Mouse (Mus musculus): ENCODE results near the gene Slc13a1. TPM values are rescaled to one million over a fixed set of nuclear protein-coding genes. Genes with fewer than 3 reads are reported as not detected.
"Not testable (repeated sequence)": the region's sequence is repeated elsewhere in the genome, so short reads cannot be mapped to it uniquely, and the experiment has no call there.

The Slc13a1 gene
- total RNA-seq (2014; rRNA removed) (not detected in 2 replicates), polyA plus RNA-seq (2015; fragmentation: Nextera tagmentation; extraction: Ambion mirVana) (0.06 and 0.22 TPM in 2 replicates)

DNA sequence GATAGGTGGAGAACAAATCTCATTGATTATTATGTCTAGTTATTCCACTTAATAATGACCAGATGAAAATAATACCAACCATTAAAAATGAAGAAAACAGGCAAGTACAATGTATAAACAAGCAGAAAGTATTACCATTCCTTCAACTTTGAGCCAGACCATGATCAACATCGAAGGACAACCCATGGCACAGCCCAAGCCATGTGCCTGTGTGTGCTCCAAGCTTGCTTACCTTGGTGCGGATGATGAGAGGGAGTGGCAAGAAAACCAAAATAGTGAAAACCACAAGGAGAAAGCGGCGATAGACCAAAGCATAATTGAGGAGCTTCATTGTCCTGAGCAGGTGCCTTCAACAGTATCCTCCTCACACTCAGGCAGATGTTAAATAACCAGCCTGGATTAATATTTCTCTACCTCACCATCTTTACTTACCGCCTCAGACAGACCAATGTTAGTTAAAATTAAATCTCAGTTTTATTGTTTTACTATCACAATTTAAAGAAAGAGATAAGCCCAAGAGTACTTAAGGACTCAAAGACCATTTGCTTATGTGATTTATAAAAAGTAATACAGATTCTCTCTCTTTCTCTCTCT, at the start of gene Slc13a1:
TSS of gene Slc13a1 (minus strand) at position 359 of the 594 bp plus-strand sequence.
- no peak within 1 kb of the TSS for H3K27ac ChIP-seq (ENCODE audit: low read depth, low read length)
- H3K36me3 ChIP-seq (ENCODE audit: insufficient read depth, low read length) = no peaks in the 10 kb centered on the region
- no peak within 1 kb of the TSS for H3K9ac ChIP-seq (replicated peaks; ENCODE audit: low read length, poor library complexity, severe bottlenecking)
- no peak within 1 kb of the TSS for H3K4me2 ChIP-seq (ENCODE audit: low read depth, low read length, poor library complexity, severe bottlenecking)
- H3K27me3 ChIP-seq (ENCODE audit: insufficient read depth, low read length) = no peaks in the 10 kb centered on the region
- ATAC-seq (ENCODE audit: low FRiP score) = no peak
- H3K4me3 ChIP-seq (ENCODE audit: low read depth, low read length) = no peak within 1 kb of the TSS
- no peaks in the 10 kb centered on the region for H3K9me3 ChIP-seq (ENCODE audit: low read length)
- no peaks in the 10 kb centered on the region for H3K4me1 ChIP-seq (ENCODE audit: insufficient read depth, low read length)
- no peak for DNase-seq (ENCODE audit: low spot score)
- no peak for TF ChIP-seq CTCF (IDR thresholded peaks at IDR 0.05)
- WGBS = 95% methylated on average over 5 of the region's 5 CpGs

DNA sequence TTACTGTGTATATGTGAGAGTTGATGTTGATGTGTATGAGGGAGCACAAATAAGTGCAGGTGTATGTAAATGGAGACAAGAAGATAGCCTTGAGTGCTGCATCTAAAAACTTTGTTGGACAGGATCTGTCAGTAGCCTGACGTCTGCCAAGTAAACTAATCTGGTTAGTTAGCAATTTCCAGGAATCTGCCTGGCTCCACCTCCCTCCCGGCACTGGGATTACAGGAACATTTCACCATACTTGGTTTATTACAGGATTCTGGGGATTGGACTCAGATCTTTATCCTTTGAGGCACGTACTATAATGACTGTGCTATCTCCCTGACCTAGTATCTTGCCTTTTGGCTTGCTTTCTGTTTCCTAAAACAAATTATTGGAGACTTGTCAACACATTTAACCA, 40.0 kb upstream of the Slc13a1 start:
- DNase-seq (ENCODE audit: low spot score) = no peak
- 82% methylated on average over 3 of the region's 3 CpGs for WGBS
- Histone ChIP-seq H3K4me1 (ENCODE audit: insufficient read depth, low read length) (no peaks in the 10 kb centered on the region), H3K27ac (ENCODE audit: low read depth, low read length) (no peak overlapping the region), H3K36me3 (ENCODE audit: insufficient read depth, low read length) (no peaks in the 10 kb centered on the region), H3K9ac (replicated peaks; ENCODE audit: low read length, poor library complexity, severe bottlenecking) (no peak overlapping the region), H3K27me3 (ENCODE audit: insufficient read depth, low read length) (no peaks in the 10 kb centered on the region), H3K4me2 (ENCODE audit: low read depth, low read length, poor library complexity, severe bottlenecking) (no peak overlapping the region), H3K9me3 (ENCODE audit: low read length) (no peaks in the 10 kb centered on the region), H3K4me3 (ENCODE audit: low read depth, low read length) (no peak overlapping the region)
- ATAC-seq (ENCODE audit: low FRiP score) = no peak
- TF ChIP-seq CTCF (IDR thresholded peaks at IDR 0.05) = no peak

DNA sequence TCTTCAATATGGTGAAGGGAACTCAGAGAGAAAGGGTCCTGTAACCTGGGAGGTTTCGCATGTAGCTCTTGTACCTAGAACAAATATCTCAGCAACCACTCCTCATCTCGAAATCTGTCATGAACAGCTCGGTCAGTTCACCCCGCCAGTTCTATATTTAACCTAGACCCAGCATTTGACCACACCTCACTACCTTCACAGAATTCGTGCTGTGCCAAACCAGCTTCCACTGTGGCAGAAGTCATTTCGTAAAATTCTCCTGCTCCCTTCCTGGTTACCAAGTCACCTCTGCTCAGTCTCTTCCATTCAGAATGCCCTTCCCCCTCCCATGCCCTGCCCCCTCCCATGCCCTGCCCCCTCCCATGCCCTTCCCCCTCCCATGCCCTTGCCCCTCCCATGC, 34.3 kb upstream of the Slc13a1 start:
- Histone ChIP-seq H3K36me3 (ENCODE audit: insufficient read depth, low read length) (no peaks in the 10 kb centered on the region), H3K9me3 (ENCODE audit: low read length) (no peaks in the 10 kb centered on the region), H3K27me3 (ENCODE audit: insufficient read depth, low read length) (no peaks in the 10 kb centered on the region), H3K4me3 (ENCODE audit: low read depth, low read length) (no peak overlapping the region), H3K4me1 (ENCODE audit: insufficient read depth, low read length) (no peaks in the 10 kb centered on the region), H3K27ac (ENCODE audit: low read depth, low read length) (no peak overlapping the region), H3K9ac (replicated peaks; ENCODE audit: low read length, poor library complexity, severe bottlenecking) (no peak overlapping the region), H3K4me2 (ENCODE audit: low read depth, low read length, poor library complexity, severe bottlenecking) (no peak overlapping the region)
- WGBS = 93% methylated on average over 6 of the region's 6 CpGs
- TF ChIP-seq CTCF (IDR thresholded peaks at IDR 0.05) = no peak
- ATAC-seq (ENCODE audit: low FRiP score) (no peak), DNase-seq (ENCODE audit: low spot score) (no peak)

DNA sequence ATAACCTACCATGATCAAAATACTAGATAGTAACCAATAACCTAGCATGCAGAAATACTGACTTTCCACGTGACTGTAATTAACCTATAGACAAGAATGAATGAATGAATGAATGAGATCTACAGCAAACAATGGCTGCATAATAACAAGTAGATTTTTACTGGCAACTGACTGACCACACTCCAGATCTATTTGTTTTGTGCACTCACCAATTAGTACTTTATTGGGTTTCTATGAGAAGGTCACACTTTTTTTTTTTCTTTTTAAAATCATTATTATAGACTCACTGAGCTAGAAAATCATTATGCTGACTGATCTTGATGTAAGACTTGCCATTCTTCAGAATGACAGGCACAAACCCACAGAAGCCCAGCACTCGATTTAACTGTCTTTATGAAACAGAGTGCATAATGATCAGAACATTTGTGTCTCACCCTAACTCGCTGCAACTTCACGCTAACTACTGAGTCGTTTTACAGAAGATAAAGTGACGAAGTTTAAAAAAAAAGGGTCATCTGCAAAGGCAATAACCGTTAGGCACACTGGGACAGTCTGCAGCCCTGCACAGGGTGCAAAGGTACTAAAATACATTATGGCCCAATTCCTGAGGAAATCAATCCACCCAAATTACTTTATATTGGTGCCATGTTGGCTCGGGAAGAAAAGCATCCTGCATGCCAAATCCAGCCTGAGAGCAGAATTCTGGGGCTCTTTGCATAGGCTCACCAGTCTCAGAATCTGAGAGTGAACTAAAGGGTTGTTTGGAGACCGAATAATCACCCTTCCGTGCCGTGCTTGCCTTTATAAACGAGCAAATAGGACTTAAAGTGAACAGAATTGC, 33.0 kb upstream of the Slc13a1 start:
- no peak for TF ChIP-seq CTCF (IDR thresholded peaks at IDR 0.05)
- Histone ChIP-seq H3K4me3 (ENCODE audit: low read depth, low read length) (no peak overlapping the region), H3K27me3 (ENCODE audit: insufficient read depth, low read length) (no peaks in the 10 kb centered on the region), H3K4me2 (ENCODE audit: low read depth, low read length, poor library complexity, severe bottlenecking) (0 out of 2 replicates have a peak overlapping the region, but pooled peaks have one; percentile 4), H3K9ac (replicated peaks; ENCODE audit: low read length, poor library complexity, severe bottlenecking) (no peak overlapping the region; the same call in 1 of the 2 replicates), H3K36me3 (ENCODE audit: insufficient read depth, low read length) (no peaks in the 10 kb centered on the region), H3K9me3 (ENCODE audit: low read length) (no peaks in the 10 kb centered on the region), H3K27ac (ENCODE audit: low read depth, low read length) (no peak overlapping the region), H3K4me1 (ENCODE audit: insufficient read depth, low read length) (no peaks in the 10 kb centered on the region)
- WGBS = 53% methylated on average over 12 of the region's 12 CpGs
- no peak for ATAC-seq (ENCODE audit: low FRiP score)
- DNase-seq (ENCODE audit: low spot score) = peak; percentile 35

DNA sequence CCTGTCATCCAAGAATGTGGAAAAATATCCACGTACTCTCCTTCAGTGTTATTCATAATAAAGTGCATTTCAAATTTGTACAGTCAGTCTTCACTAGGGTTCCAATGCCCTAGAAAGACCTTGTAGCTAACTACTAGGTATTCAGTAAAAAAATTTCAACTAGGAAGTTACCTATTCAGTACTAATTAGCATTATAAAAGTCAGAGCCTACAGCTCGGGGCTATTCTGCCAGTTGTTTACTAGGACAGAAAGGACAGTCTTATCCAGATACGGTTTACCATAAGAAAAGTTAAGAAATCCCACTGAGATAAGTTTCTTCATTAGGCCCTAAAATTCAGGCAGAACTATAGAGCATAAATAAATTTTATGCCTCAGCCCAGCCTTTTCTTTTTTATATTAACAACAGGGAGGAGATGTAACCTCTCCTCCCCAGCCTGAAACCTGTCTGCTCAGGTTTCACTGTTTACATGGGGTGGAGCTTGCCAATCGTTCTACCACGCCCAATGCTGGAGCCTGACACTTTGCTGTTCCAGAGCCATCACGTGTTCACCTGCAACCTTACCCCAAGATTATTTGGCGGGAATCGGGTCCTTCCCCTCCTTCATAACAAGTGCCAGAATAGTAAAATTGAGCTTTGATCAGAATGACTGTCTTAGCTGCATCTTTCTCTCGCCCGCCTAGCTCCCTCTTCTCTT, 29.8 kb upstream of the Slc13a1 start:
- H3K9ac ChIP-seq (replicated peaks; ENCODE audit: low read length, poor library complexity, severe bottlenecking); H3K4me1 ChIP-seq (ENCODE audit: insufficient read depth, low read length); ATAC-seq (ENCODE audit: low FRiP score); H3K9me3 ChIP-seq (ENCODE audit: low read length); H3K4me2 ChIP-seq (ENCODE audit: low read depth, low read length, poor library complexity, severe bottlenecking); H3K27me3 ChIP-seq (ENCODE audit: insufficient read depth, low read length); H3K36me3 ChIP-seq (ENCODE audit: insufficient read depth, low read length); H3K27ac ChIP-seq (ENCODE audit: low read depth, low read length); H3K4me3 ChIP-seq (ENCODE audit: low read depth, low read length); DNase-seq (ENCODE audit: low spot score): not testable (repeated sequence)
- WGBS = 89% methylated on average over 10 of the region's 10 CpGs

DNA sequence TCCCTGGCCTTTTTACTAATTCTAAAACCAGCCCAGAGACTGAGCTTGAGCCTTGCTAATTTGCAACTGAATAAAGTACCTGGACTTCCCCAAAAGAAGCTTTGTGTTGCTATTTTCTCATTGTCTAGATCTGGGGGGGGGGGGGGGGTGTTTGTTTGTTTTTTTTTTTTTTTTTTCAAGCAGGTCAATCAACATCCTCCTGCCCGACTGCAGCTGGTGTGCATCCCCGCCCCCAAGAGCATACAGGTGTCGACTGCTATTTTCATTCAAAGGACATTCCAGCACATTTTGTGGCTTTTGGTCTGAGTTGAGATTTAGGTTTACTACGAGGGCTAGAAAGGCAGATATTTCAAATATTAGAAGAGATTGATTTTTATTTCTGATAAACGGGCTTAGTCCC, 28.5 kb upstream of the Slc13a1 start:
- H3K27me3 ChIP-seq (ENCODE audit: insufficient read depth, low read length); H3K36me3 ChIP-seq (ENCODE audit: insufficient read depth, low read length); H3K9me3 ChIP-seq (ENCODE audit: low read length); DNase-seq (ENCODE audit: low spot score); H3K4me3 ChIP-seq (ENCODE audit: low read depth, low read length); H3K4me2 ChIP-seq (ENCODE audit: low read depth, low read length, poor library complexity, severe bottlenecking); H3K4me1 ChIP-seq (ENCODE audit: insufficient read depth, low read length); ATAC-seq (ENCODE audit: low FRiP score); H3K27ac ChIP-seq (ENCODE audit: low read depth, low read length); H3K9ac ChIP-seq (replicated peaks; ENCODE audit: low read length, poor library complexity, severe bottlenecking): not testable (repeated sequence)
- WGBS = 37% methylated on average over 5 of the region's 5 CpGs

Data from midbrain, postnatal 0 days (tissue).